Mouse (Mus musculus): Measurements from ENCODE around the gene Fhit. TPM values are rescaled to one million over a fixed set of nuclear protein-coding genes. Genes with fewer than 3 reads are reported as not detected.

The Fhit gene
- polyA plus RNA-seq, 1 experiment from 2014 or later: 3.3 TPM

- no peaks in the 10 kb centered on the region for H3K9me3 ChIP-seq
- H3K36me3 ChIP-seq (replicated peaks): no peaks in the 10 kb centered on the region
- DNase-seq (ENCODE audit: low spot score): no peak
- no peak overlapping the region for H3K27ac ChIP-seq (replicated peaks)
- H3K27me3 ChIP-seq (replicated peaks; ENCODE audit: low read depth, poor library complexity, severe bottlenecking): no peaks in the 10 kb centered on the region
- 56% methylated on average over 1 of the region's 1 CpGs for WGBS
- no peak overlapping the region for H3K4me3 ChIP-seq
- H3K4me1 ChIP-seq: no peaks in the 10 kb centered on the region
Observed at GRCm38 (mm10) chr14:10882759-10883158, 279.1 kb downstream of the Fhit start.

GRCm38 (mm10) chr14:10880749-10881148 is 281.1 kb downstream of the Fhit start:
- H3K27me3 ChIP-seq (replicated peaks; ENCODE audit: low read depth, poor library complexity, severe bottlenecking): no peaks in the 10 kb centered on the region
- peaks cover 5% of the 10 kb centered on the region; the same call in 1 of the 2 replicates for H3K4me1 ChIP-seq
- no peak overlapping the region for H3K27ac ChIP-seq (replicated peaks)
- WGBS: 60% methylated on average over 2 of the region's 2 CpGs
- no peak overlapping the region for H3K4me3 ChIP-seq
- no peaks in the 10 kb centered on the region for H3K36me3 ChIP-seq (replicated peaks)
- H3K9me3 ChIP-seq: no peaks in the 10 kb centered on the region
- no peak for DNase-seq (ENCODE audit: low spot score)

- no peaks in the 10 kb centered on the region for H3K36me3 ChIP-seq (replicated peaks)
- H3K4me3 ChIP-seq: no peak overlapping the region
- H3K27me3 ChIP-seq (replicated peaks; ENCODE audit: low read depth, poor library complexity, severe bottlenecking): no peaks in the 10 kb centered on the region
- no peaks in the 10 kb centered on the region for H3K9me3 ChIP-seq
- no peak overlapping the region for H3K27ac ChIP-seq (replicated peaks)
- peak; percentile 28 for DNase-seq (ENCODE audit: low spot score)
- peaks cover 12% of the 10 kb centered on the region for H3K4me1 ChIP-seq
- 70% methylated on average over 3 of the region's 3 CpGs for WGBS
Observed at GRCm38 (mm10) chr14:10874595-10875372, 287.1 kb downstream of the Fhit start.

GRCm38 (mm10) chr14:10857606-10858005 is 304.2 kb downstream of the Fhit start:
- H3K36me3 ChIP-seq (replicated peaks): no peaks in the 10 kb centered on the region
- no peaks in the 10 kb centered on the region for H3K27me3 ChIP-seq (replicated peaks; ENCODE audit: low read depth, poor library complexity, severe bottlenecking)
- 79% methylated on average over 3 of the region's 3 CpGs for WGBS
- no peak overlapping the region for H3K4me3 ChIP-seq
- no peaks in the 10 kb centered on the region for H3K4me1 ChIP-seq
- no peaks in the 10 kb centered on the region for H3K9me3 ChIP-seq
- no peak overlapping the region for H3K27ac ChIP-seq (replicated peaks)
- no peak for DNase-seq (ENCODE audit: low spot score)

- Histone ChIP-seq H3K27me3 (replicated peaks; ENCODE audit: low read depth, poor library complexity, severe bottlenecking) (no peaks in the 10 kb centered on the region), H3K27ac (replicated peaks) (no peak overlapping the region), H3K36me3 (replicated peaks) (no peaks in the 10 kb centered on the region), H3K9me3 (no peaks in the 10 kb centered on the region), H3K4me3 (no peak overlapping the region), H3K4me1 (no peaks in the 10 kb centered on the region)
- no peak for DNase-seq (ENCODE audit: low spot score)
- 87% methylated on average over 1 of the region's 1 CpGs for WGBS
Observed at GRCm38 (mm10) chr14:10851936-10852335, 309.9 kb downstream of the Fhit start.

GRCm38 (mm10) chr14:10836001-10836400 is 325.8 kb downstream of the Fhit start:
- no peak overlapping the region for H3K4me3 ChIP-seq
- H3K27me3 ChIP-seq (replicated peaks; ENCODE audit: low read depth, poor library complexity, severe bottlenecking): no peaks in the 10 kb centered on the region
- DNase-seq (ENCODE audit: low spot score): no peak
- H3K36me3 ChIP-seq (replicated peaks): no peaks in the 10 kb centered on the region
- no peaks in the 10 kb centered on the region for H3K4me1 ChIP-seq
- WGBS: 80% methylated on average over 1 of the region's 1 CpGs
- H3K9me3 ChIP-seq: no peaks in the 10 kb centered on the region
- no peak overlapping the region for H3K27ac ChIP-seq (replicated peaks)

- Histone ChIP-seq H3K9me3 (no peaks in the 10 kb centered on the region), H3K4me1 (no peaks in the 10 kb centered on the region), H3K4me3 (no peak overlapping the region), H3K36me3 (replicated peaks) (no peaks in the 10 kb centered on the region), H3K27ac (replicated peaks) (no peak overlapping the region), H3K27me3 (replicated peaks; ENCODE audit: low read depth, poor library complexity, severe bottlenecking) (no peaks in the 10 kb centered on the region)
- WGBS: 80% methylated on average over 4 of the region's 4 CpGs
- no peak for DNase-seq (ENCODE audit: low spot score)
Observed at GRCm38 (mm10) chr14:10824819-10825218, 337.0 kb downstream of the Fhit start.

GRCm38 (mm10) chr14:10813551-10813950 is 348.3 kb downstream of the Fhit start:
- H3K27me3 ChIP-seq (replicated peaks; ENCODE audit: low read depth, poor library complexity, severe bottlenecking): no peaks in the 10 kb centered on the region
- no peaks in the 10 kb centered on the region for H3K36me3 ChIP-seq (replicated peaks)
- no peaks in the 10 kb centered on the region for H3K9me3 ChIP-seq
- no peaks in the 10 kb centered on the region for H3K4me1 ChIP-seq
- H3K4me3 ChIP-seq: no peak overlapping the region
- WGBS: 23% methylated on average over 2 of the region's 2 CpGs
- H3K27ac ChIP-seq (replicated peaks): no peak overlapping the region
- no peak for DNase-seq (ENCODE audit: low spot score)

GRCm38 (mm10) chr14:10798489-10799180 is 363.2 kb downstream of the Fhit start:
- H3K36me3 ChIP-seq (replicated peaks): no peaks in the 10 kb centered on the region
- no peak overlapping the region for H3K27ac ChIP-seq (replicated peaks)
- 86% methylated on average over 4 of the region's 4 CpGs for WGBS
- no peak overlapping the region for H3K4me3 ChIP-seq
- H3K4me1 ChIP-seq: no peaks in the 10 kb centered on the region
- DNase-seq (ENCODE audit: low spot score): no peak
- no peaks in the 10 kb centered on the region for H3K27me3 ChIP-seq (replicated peaks; ENCODE audit: low read depth, poor library complexity, severe bottlenecking)
- no peaks in the 10 kb centered on the region for H3K9me3 ChIP-seq

GRCm38 (mm10) chr14:10797595-10797994 is 364.2 kb downstream of the Fhit start:
- DNase-seq (ENCODE audit: low spot score): no peak
- Histone ChIP-seq H3K4me3 (no peak overlapping the region), H3K27ac (replicated peaks) (no peak overlapping the region), H3K9me3 (no peaks in the 10 kb centered on the region), H3K36me3 (replicated peaks) (no peaks in the 10 kb centered on the region), H3K27me3 (replicated peaks; ENCODE audit: low read depth, poor library complexity, severe bottlenecking) (no peaks in the 10 kb centered on the region), H3K4me1 (no peaks in the 10 kb centered on the region)
- 76% methylated on average over 1 of the region's 1 CpGs for WGBS

- WGBS: 80% methylated on average over 2 of the region's 2 CpGs
Observed at GRCm38 (mm10) chr14:10795498-10796075, 366.2 kb downstream of the Fhit start.

GRCm38 (mm10) chr14:10783929-10784328 is 377.9 kb downstream of the Fhit start:
- Histone ChIP-seq H3K36me3 (replicated peaks) (no peaks in the 10 kb centered on the region), H3K27ac (replicated peaks) (no peak overlapping the region), H3K4me1 (no peaks in the 10 kb centered on the region), H3K27me3 (replicated peaks; ENCODE audit: low read depth, poor library complexity, severe bottlenecking) (no peaks in the 10 kb centered on the region), H3K4me3 (no peak overlapping the region), H3K9me3 (no peaks in the 10 kb centered on the region)
- WGBS: 88% methylated on average over 3 of the region's 3 CpGs
- DNase-seq (ENCODE audit: low spot score): no peak

More at GRCm38 (mm10) chr14:10795498-10796075, 366.2 kb downstream of the Fhit start:
- Histone ChIP-seq H3K4me3 (no peak overlapping the region), H3K27me3 (replicated peaks; ENCODE audit: low read depth, poor library complexity, severe bottlenecking) (no peaks in the 10 kb centered on the region), H3K9me3 (no peaks in the 10 kb centered on the region), H3K27ac (replicated peaks) (no peak overlapping the region), H3K4me1 (no peaks in the 10 kb centered on the region), H3K36me3 (replicated peaks) (no peaks in the 10 kb centered on the region)
- DNase-seq (ENCODE audit: low spot score): no peak

GRCm38 (mm10) chr14:10778721-10779120 is 383.1 kb downstream of the Fhit start:
- no peaks in the 10 kb centered on the region for H3K9me3 ChIP-seq
- H3K4me1 ChIP-seq: no peaks in the 10 kb centered on the region
- DNase-seq (ENCODE audit: low spot score): no peak
- H3K27me3 ChIP-seq (replicated peaks; ENCODE audit: low read depth, poor library complexity, severe bottlenecking): no peaks in the 10 kb centered on the region
- H3K4me3 ChIP-seq: no peak overlapping the region
- WGBS: 90% methylated on average over 2 of the region's 2 CpGs
- no peaks in the 10 kb centered on the region for H3K36me3 ChIP-seq (replicated peaks)
- H3K27ac ChIP-seq (replicated peaks): no peak overlapping the region
